Mouse (Mus musculus): ENCODE results near the gene Phf1. TPM values are rescaled to one million over a fixed set of nuclear protein-coding genes. Genes with fewer than 3 reads are reported as not detected.
"Not testable (repeated sequence)": the region's sequence is repeated elsewhere in the genome, so short reads cannot be mapped to it uniquely, and the experiment has no call there.

Gene Phf1
- polyA plus RNA-seq, 1 experiment from 2014 or later: 30.5 TPM

GRCm38 (mm10) chr17:26972107-26972506 is 39.3 kb downstream of the Phf1 start:
- no peak for ATAC-seq (ENCODE audit: low FRiP score)
- WGBS: 12% methylated on average over 3 of the region's 3 CpGs
- Histone ChIP-seq H3K27me3 (replicated peaks) (no peaks in the 10 kb centered on the region), H3K36me3 (peaks cover 48% of the 10 kb centered on the region), H3K4me1 (peaks cover 56% of the 10 kb centered on the region), H3K27ac (replicated peaks) (peak overlapping the region; percentile 86), H3K9me3 (replicated peaks) (no peaks in the 10 kb centered on the region), H3K4me3 (replicated peaks) (peak overlapping the region; percentile 93), H3K4me2 (peak overlapping the region; percentile 94), H3K9ac (replicated peaks) (peak overlapping the region; percentile 78)

- peak within 1 kb of the TSS; percentile 93 for H3K4me3 ChIP-seq (replicated peaks)
- peaks cover 45% of the 10 kb centered on the region for H3K36me3 ChIP-seq
- no peaks in the 10 kb centered on the region for H3K27me3 ChIP-seq (replicated peaks)
- peak; percentile 98 for ATAC-seq (ENCODE audit: low FRiP score)
- WGBS: under 1% methylated on average over 74 of the region's 75 CpGs
- H3K9me3 ChIP-seq (replicated peaks): no peaks in the 10 kb centered on the region
- H3K9ac ChIP-seq (replicated peaks): peak within 1 kb of the TSS; percentile 78
- H3K4me2 ChIP-seq: peak within 1 kb of the TSS; percentile 94
- H3K4me1 ChIP-seq: peaks cover 56% of the 10 kb centered on the region
- H3K27ac ChIP-seq (replicated peaks): peak within 1 kb of the TSS; percentile 86
Measured at GRCm38 (mm10) chr17:26972703-26973574, 40.1 kb downstream of the Phf1 start, which contains the start of gene Zbtb9. Zbtb9 (plus strand) TSS chr17:26973167.

- peak overlapping the region; percentile 93; the same call in 1 of the 2 replicates for H3K4me3 ChIP-seq (replicated peaks)
- 96% methylated on average over 15 of the region's 15 CpGs for WGBS
- H3K27me3 ChIP-seq (replicated peaks): no peaks in the 10 kb centered on the region
- no peaks in the 10 kb centered on the region for H3K9me3 ChIP-seq (replicated peaks)
- H3K9ac ChIP-seq (replicated peaks): 0 out of 2 replicates have a peak overlapping the region, but pooled peaks have one; percentile 77
- peak overlapping the region; percentile 94 for H3K4me2 ChIP-seq
- no peak overlapping the region for H3K27ac ChIP-seq (replicated peaks)
- H3K4me1 ChIP-seq: peaks cover 58% of the 10 kb centered on the region
- ATAC-seq (ENCODE audit: low FRiP score): no peak
- peaks cover 51% of the 10 kb centered on the region for H3K36me3 ChIP-seq
Measured at GRCm38 (mm10) chr17:26974547-26974946, 41.7 kb downstream of the Phf1 start.

DNA sequence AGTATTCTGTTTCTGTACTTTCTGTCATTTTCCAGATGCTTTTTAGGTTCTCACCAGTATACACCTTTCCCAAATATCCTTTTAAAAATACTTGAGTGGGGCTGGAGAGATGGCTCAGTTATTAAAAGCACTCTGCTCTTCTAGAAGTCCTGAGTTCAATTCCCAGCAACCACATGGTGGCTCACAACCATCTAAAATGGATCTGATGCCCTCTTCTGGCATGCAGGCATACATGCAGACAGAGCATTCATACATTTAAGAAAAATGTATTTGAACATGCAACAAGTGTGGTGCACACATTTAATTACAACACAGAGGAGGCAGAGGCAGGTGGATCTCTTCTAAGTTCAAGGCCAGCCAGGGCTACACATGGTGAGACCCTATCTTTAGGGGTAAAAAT is 42.6 kb downstream of the Phf1 start:
- Histone ChIP-seq H3K27ac (replicated peaks) (no peak overlapping the region), H3K9me3 (replicated peaks) (no peaks in the 10 kb centered on the region), H3K36me3 (peaks cover 50% of the 10 kb centered on the region), H3K4me3 (replicated peaks) (no peak overlapping the region), H3K4me1 (peaks cover 61% of the 10 kb centered on the region), H3K9ac (replicated peaks) (no peak overlapping the region), H3K4me2 (no peak overlapping the region), H3K27me3 (replicated peaks) (no peaks in the 10 kb centered on the region)
- no peak for ATAC-seq (ENCODE audit: low FRiP score)

- ATAC-seq (ENCODE audit: low FRiP score); H3K27me3 ChIP-seq (replicated peaks); H3K9me3 ChIP-seq (replicated peaks); H3K27ac ChIP-seq (replicated peaks); H3K4me2 ChIP-seq; H3K4me3 ChIP-seq (replicated peaks); H3K9ac ChIP-seq (replicated peaks): not testable (repeated sequence)
- Histone ChIP-seq H3K36me3 (peaks cover 50% of the 10 kb centered on the region), H3K4me1 (peaks cover 44% of the 10 kb centered on the region)
- 94% methylated on average over 6 of the region's 6 CpGs for WGBS
Measured at GRCm38 (mm10) chr17:26977354-26977753, 44.5 kb downstream of the Phf1 start.

- H3K4me3 ChIP-seq (replicated peaks): no peak overlapping the region
- H3K36me3 ChIP-seq: peaks cover 50% of the 10 kb centered on the region
- H3K27ac ChIP-seq (replicated peaks): no peak overlapping the region
- H3K27me3 ChIP-seq (replicated peaks): no peaks in the 10 kb centered on the region
- no peak for ATAC-seq (ENCODE audit: low FRiP score)
- WGBS: 85% methylated on average over 2 of the region's 2 CpGs
- H3K9ac ChIP-seq (replicated peaks): no peak overlapping the region
- peaks cover 30% of the 10 kb centered on the region for H3K4me1 ChIP-seq
- no peak overlapping the region for H3K4me2 ChIP-seq
- no peaks in the 10 kb centered on the region for H3K9me3 ChIP-seq (replicated peaks)
Measured at GRCm38 (mm10) chr17:26979426-26979825, 46.6 kb downstream of the Phf1 start.

GRCm38 (mm10) chr17:26981050-26981449 is 48.2 kb downstream of the Phf1 start:
- 84% methylated on average over 2 of the region's 2 CpGs for WGBS
- Histone ChIP-seq H3K27ac (replicated peaks) (no peak overlapping the region), H3K9ac (replicated peaks) (no peak overlapping the region), H3K4me1 (peaks cover 13% of the 10 kb centered on the region), H3K36me3 (peaks cover 35% of the 10 kb centered on the region), H3K4me2 (no peak overlapping the region), H3K9me3 (replicated peaks) (no peaks in the 10 kb centered on the region), H3K27me3 (replicated peaks) (no peaks in the 10 kb centered on the region), H3K4me3 (replicated peaks) (no peak overlapping the region)
- no peak for ATAC-seq (ENCODE audit: low FRiP score)

DNA sequence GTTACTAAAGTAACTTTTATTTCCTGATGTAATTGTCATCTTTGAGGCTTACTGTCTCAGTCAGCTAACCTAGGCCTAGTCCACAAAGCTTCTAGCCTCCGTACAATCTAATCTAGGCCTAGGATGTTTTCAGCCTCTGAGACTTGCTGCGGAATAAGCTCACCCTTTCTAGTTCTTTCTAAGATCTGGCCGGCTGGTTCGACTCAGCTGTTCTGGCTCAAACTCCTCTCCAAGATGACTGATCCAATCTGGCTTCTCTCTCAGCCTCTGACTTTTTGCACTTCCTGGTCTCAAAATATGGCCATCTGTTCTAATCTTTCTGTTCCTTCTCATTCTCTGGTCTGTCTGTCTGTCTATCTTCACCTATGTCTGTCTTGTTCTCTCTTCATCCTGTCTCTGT is 50.5 kb downstream of the Phf1 start:
- ATAC-seq (ENCODE audit: low FRiP score): no peak
- no peak overlapping the region for H3K4me3 ChIP-seq (replicated peaks)
- WGBS: 95% methylated on average over 4 of the region's 4 CpGs
- no peaks in the 10 kb centered on the region for H3K9me3 ChIP-seq (replicated peaks)
- H3K36me3 ChIP-seq: peaks cover 15% of the 10 kb centered on the region
- no peak overlapping the region for H3K9ac ChIP-seq (replicated peaks)
- no peak overlapping the region for H3K27ac ChIP-seq (replicated peaks)
- H3K27me3 ChIP-seq (replicated peaks): no peaks in the 10 kb centered on the region
- no peak overlapping the region for H3K4me2 ChIP-seq
- H3K4me1 ChIP-seq: peaks cover 5% of the 10 kb centered on the region

GRCm38 (mm10) chr17:26985503-26986179 is 52.8 kb downstream of the Phf1 start:
- 74% methylated on average over 10 of the region's 10 CpGs for WGBS
- no peaks in the 10 kb centered on the region for H3K9me3 ChIP-seq (replicated peaks)
- no peak overlapping the region for H3K4me3 ChIP-seq (replicated peaks)
- H3K4me1 ChIP-seq: no peaks in the 10 kb centered on the region
- no peak overlapping the region for H3K27ac ChIP-seq (replicated peaks)
- no peaks in the 10 kb centered on the region for H3K27me3 ChIP-seq (replicated peaks)
- H3K9ac ChIP-seq (replicated peaks): no peak overlapping the region
- no peak overlapping the region for H3K4me2 ChIP-seq
- H3K36me3 ChIP-seq: peaks cover 3% of the 10 kb centered on the region
- no peak for ATAC-seq (ENCODE audit: low FRiP score)

Small RNA genes lying within 50 kb of the gene (microRNA-seq; reads per million reads assigned to microRNA genes)
- gene Gm27775 (not detected), gene Mir3083 (0.69 reads per million), gene Mir6968 (0.52 reads per million)

Other genes starting within 250 kb of the Phf1 start
- gene Crebrf, start 217.4 kb upstream of the Phf1 start, polyA plus RNA-seq (2015; fragmentation: Nextera tagmentation; extraction: Ambion mirVana): 10.4 and 11.4 TPM in 2 replicates
- gene Bnip1, start 152.0 kb upstream of the Phf1 start, polyA plus RNA-seq (2015; fragmentation: Nextera tagmentation; extraction: Ambion mirVana): 54.5 and 57.7 TPM in 2 replicates
- gene Nkx2-5, start 88.0 kb upstream of the Phf1 start, polyA plus RNA-seq (2015; fragmentation: Nextera tagmentation; extraction: Ambion mirVana): 0.13 TPM in 1 of 2 replicates, not detected in the other
- gene Kifc5b, start 16.0 kb upstream of the Phf1 start, polyA plus RNA-seq (2015; fragmentation: Nextera tagmentation; extraction: Ambion mirVana): 2.3 and 3.5 TPM in 2 replicates
- 141 and 152 TPM in 2 replicates for gene Cuta, start 6.5 kb downstream of the Phf1 start, polyA plus RNA-seq (2015; fragmentation: Nextera tagmentation; extraction: Ambion mirVana)
- gene Syngap1, start 8.2 kb downstream of the Phf1 start, polyA plus RNA-seq (2015; fragmentation: Nextera tagmentation; extraction: Ambion mirVana): 3.7 and 3.8 TPM in 2 replicates
- gene Zbtb9, start 40.1 kb downstream of the Phf1 start, polyA plus RNA-seq (2015; fragmentation: Nextera tagmentation; extraction: Ambion mirVana): 15.9 and 16.0 TPM in 2 replicates
- gene Bak1, start 96.0 kb downstream of the Phf1 start, polyA plus RNA-seq (2015; fragmentation: Nextera tagmentation; extraction: Ambion mirVana): 4.5 TPM in 2 replicates
- 0.82 and 2.9 TPM in 2 replicates for gene Itpr3, start 124.3 kb downstream of the Phf1 start, polyA plus RNA-seq (2015; fragmentation: Nextera tagmentation; extraction: Ambion mirVana)
- 349 and 390 TPM in 2 replicates for gene Uqcc2, start 200.9 kb downstream of the Phf1 start, polyA plus RNA-seq (2015; fragmentation: Nextera tagmentation; extraction: Ambion mirVana)
- gene Ip6k3, start 234.7 kb downstream of the Phf1 start, polyA plus RNA-seq (2015; fragmentation: Nextera tagmentation; extraction: Ambion mirVana): 0.23 and 0.40 TPM in 2 replicates